Mouse (Mus musculus): ENCODE measurements around the gene Rcn1. TPM values are rescaled to one million over a fixed set of nuclear protein-coding genes. Genes with fewer than 3 reads are reported as not detected.

Gene Rcn1
- total and polyA plus RNA-seq, 2 experiments from 2014 or later, result 41.4 to 55.1 TPM

GRCm38 (mm10) chr2:105428467-105428866 is 29.3 kb upstream of the Rcn1 start:
- Histone ChIP-seq H3K27ac (ENCODE audit: low read depth, low read length) (no peak overlapping the region), H3K9ac (no peak overlapping the region), H3K36me3 (ENCODE audit: insufficient read depth) (no peaks in the 10 kb centered on the region), H3K27me3 (ENCODE audit: insufficient read depth, low read length) (peaks cover 10% of the 10 kb centered on the region), H3K4me2 (ENCODE audit: low read depth) (no peak overlapping the region), H3K9me3 (ENCODE audit: low read length) (no peaks in the 10 kb centered on the region), H3K4me3 (ENCODE audit: low read depth, low read length) (no peak overlapping the region), H3K4me1 (ENCODE audit: insufficient read depth) (no peaks in the 10 kb centered on the region)
- DNase-seq (no peak), ATAC-seq (no peak)
- TF ChIP-seq CTCF (IDR thresholded peaks at IDR 0.05; ENCODE audit: low read depth), result no peak
- WGBS, result 28% methylated on average over 6 of the region's 6 CpGs

GRCm38 (mm10) chr2:105428029-105428428 is 28.9 kb upstream of the Rcn1 start:
- WGBS, result 3% methylated on average over 12 of the region's 12 CpGs
- ATAC-seq (peak; percentile 58; the same call in 1 of the 2 replicates), DNase-seq (peak; percentile 80)
- H3K4me1 ChIP-seq (ENCODE audit: insufficient read depth), result no peaks in the 10 kb centered on the region
- H3K9me3 ChIP-seq (ENCODE audit: low read length), result no peaks in the 10 kb centered on the region
- H3K27ac ChIP-seq (ENCODE audit: low read depth, low read length), result no peak overlapping the region
- no peak overlapping the region for H3K4me2 ChIP-seq (ENCODE audit: low read depth)
- no peaks in the 10 kb centered on the region for H3K36me3 ChIP-seq (ENCODE audit: insufficient read depth)
- no peak overlapping the region for H3K9ac ChIP-seq
- peaks cover 10% of the 10 kb centered on the region for H3K27me3 ChIP-seq (ENCODE audit: insufficient read depth, low read length)
- TF ChIP-seq CTCF (IDR thresholded peaks at IDR 0.05; ENCODE audit: low read depth), result peak; percentile 91
- no peak overlapping the region for H3K4me3 ChIP-seq (ENCODE audit: low read depth, low read length)

- H3K27ac ChIP-seq (ENCODE audit: low read depth, low read length), result no peak overlapping the region
- peaks cover 10% of the 10 kb centered on the region for H3K27me3 ChIP-seq (ENCODE audit: insufficient read depth, low read length)
- no peak overlapping the region for H3K4me3 ChIP-seq (ENCODE audit: low read depth, low read length)
- no peaks in the 10 kb centered on the region for H3K4me1 ChIP-seq (ENCODE audit: insufficient read depth)
- TF ChIP-seq CTCF (IDR thresholded peaks at IDR 0.05; ENCODE audit: low read depth), result no peak
- DNase-seq (no peak), ATAC-seq (no peak)
- no peaks in the 10 kb centered on the region for H3K9me3 ChIP-seq (ENCODE audit: low read length)
- no peaks in the 10 kb centered on the region for H3K36me3 ChIP-seq (ENCODE audit: insufficient read depth)
- H3K4me2 ChIP-seq (ENCODE audit: low read depth), result no peak overlapping the region
- 85% methylated on average over 8 of the region's 8 CpGs for WGBS
- H3K9ac ChIP-seq, result no peak overlapping the region
These were observed 28.3 kb upstream of the Rcn1 start for GRCm38 (mm10) chr2:105427447-105427846.

GRCm38 (mm10) chr2:105418629-105419227 is 19.6 kb upstream of the Rcn1 start:
- no peak overlapping the region for H3K4me2 ChIP-seq (ENCODE audit: low read depth)
- no peaks in the 10 kb centered on the region for H3K36me3 ChIP-seq (ENCODE audit: insufficient read depth)
- TF ChIP-seq CTCF (IDR thresholded peaks at IDR 0.05; ENCODE audit: low read depth), result no peak
- no peak overlapping the region for H3K27ac ChIP-seq (ENCODE audit: low read depth, low read length)
- WGBS, result 91% methylated on average over 12 of the region's 12 CpGs
- H3K4me3 ChIP-seq (ENCODE audit: low read depth, low read length), result no peak overlapping the region
- H3K9me3 ChIP-seq (ENCODE audit: low read length), result no peaks in the 10 kb centered on the region
- H3K9ac ChIP-seq, result no peak overlapping the region
- ATAC-seq, result no peak
- DNase-seq, result no peak
- H3K27me3 ChIP-seq (ENCODE audit: insufficient read depth, low read length), result no peaks in the 10 kb centered on the region
- H3K4me1 ChIP-seq (ENCODE audit: insufficient read depth), result peaks cover 17% of the 10 kb centered on the region

- Histone ChIP-seq H3K27me3 (ENCODE audit: insufficient read depth, low read length) (no peaks in the 10 kb centered on the region), H3K4me1 (ENCODE audit: insufficient read depth) (peaks cover 17% of the 10 kb centered on the region), H3K4me3 (ENCODE audit: low read depth, low read length) (no peak overlapping the region), H3K36me3 (ENCODE audit: insufficient read depth) (no peaks in the 10 kb centered on the region), H3K9ac (no peak overlapping the region), H3K4me2 (ENCODE audit: low read depth) (no peak overlapping the region), H3K27ac (ENCODE audit: low read depth, low read length) (no peak overlapping the region), H3K9me3 (ENCODE audit: low read length) (no peaks in the 10 kb centered on the region)
- 82% methylated on average over 5 of the region's 5 CpGs for WGBS
- no peak for TF ChIP-seq CTCF (IDR thresholded peaks at IDR 0.05; ENCODE audit: low read depth)
- ATAC-seq, result no peak
- DNase-seq, result no peak
These were observed 18.5 kb upstream of the Rcn1 start for GRCm38 (mm10) chr2:105417663-105418062.

GRCm38 (mm10) chr2:105416660-105417348 is 17.7 kb upstream of the Rcn1 start:
- Histone ChIP-seq H3K27me3 (ENCODE audit: insufficient read depth, low read length) (no peaks in the 10 kb centered on the region), H3K4me3 (ENCODE audit: low read depth, low read length) (no peak overlapping the region), H3K36me3 (ENCODE audit: insufficient read depth) (no peaks in the 10 kb centered on the region), H3K9ac (no peak overlapping the region), H3K4me1 (ENCODE audit: insufficient read depth) (peaks cover 17% of the 10 kb centered on the region), H3K9me3 (ENCODE audit: low read length) (no peaks in the 10 kb centered on the region), H3K4me2 (ENCODE audit: low read depth) (peak overlapping the region; percentile 10; the same call in 1 of the 2 replicates), H3K27ac (ENCODE audit: low read depth, low read length) (peak overlapping the region; percentile 50; the same call in 1 of the 2 replicates)
- WGBS, result 19% methylated on average over 8 of the region's 8 CpGs
- DNase-seq, result peak; percentile 59
- no peak for TF ChIP-seq CTCF (IDR thresholded peaks at IDR 0.05; ENCODE audit: low read depth)
- peak; percentile 70 for ATAC-seq

GRCm38 (mm10) chr2:105416046-105416659 is 17.0 kb upstream of the Rcn1 start:
- Histone ChIP-seq H3K4me2 (ENCODE audit: low read depth) (0 out of 2 replicates have a peak overlapping the region, but pooled peaks have one; percentile 10), H3K4me3 (ENCODE audit: low read depth, low read length) (no peak overlapping the region), H3K36me3 (ENCODE audit: insufficient read depth) (no peaks in the 10 kb centered on the region), H3K27ac (ENCODE audit: low read depth, low read length) (peak overlapping the region; percentile 70), H3K9ac (no peak overlapping the region), H3K4me1 (ENCODE audit: insufficient read depth) (peaks cover 17% of the 10 kb centered on the region), H3K9me3 (ENCODE audit: low read length) (no peaks in the 10 kb centered on the region), H3K27me3 (ENCODE audit: insufficient read depth, low read length) (no peaks in the 10 kb centered on the region)
- 35% methylated on average over 7 of the region's 7 CpGs for WGBS
- ATAC-seq (peak; percentile 88), DNase-seq (peak; percentile 64)
- TF ChIP-seq CTCF (IDR thresholded peaks at IDR 0.05; ENCODE audit: low read depth), result no peak
